Mouse (Mus musculus) MEL (cell line): ENCODE measurements around the gene 4930512M02Rik. TPM values are rescaled to one million over a fixed set of nuclear protein-coding genes. Genes with fewer than 3 reads are reported as not detected.

Experiments
- DNase-seq: peaks from one replicate; pipeline ENCODE4 v3.0.0; 2011; ENCODE audit warnings: low read depth, low spot score
- H3K27ac ChIP-seq: 2 replicates; pipeline ENCODE4 v1.5.1; 2012; ENCODE audit warnings: low read depth, mild to moderate bottlenecking, control low read depth, low read length, moderate library complexity; ENCODE audit not compliant: control insufficient read depth
- H3K27me3 ChIP-seq, 2 experiments: fragments of 150-350 bp in 1 of 2; sonication (generic) in 1 of 2; 2 replicates each; pipeline ENCODE4 v1.6.1; 2012; ENCODE audit warnings: low read length in 2 of 2, mild to moderate bottlenecking in 2 of 2, improper control_type of control experiment in 1 of 2, moderate library complexity in 1 of 2; ENCODE audit not compliant: insufficient read depth in 2 of 2, control insufficient read depth in 1 of 2
- H3K36me3 ChIP-seq, 2 experiments: 2 replicates each; pipeline ENCODE4 v1.6.1; 2012 to 2014; ENCODE audit warnings: low read length in 2 of 2, improper control_type of control experiment in 1 of 2, inconsistent platforms in 1 of 2, mild to moderate bottlenecking in 1 of 2; ENCODE audit not compliant: insufficient read depth in 2 of 2, control insufficient read depth in 1 of 2
- H3K4me1 ChIP-seq, 2 experiments: fragments of 150-350 bp in 1 of 2; sonication (generic) in 1 of 2; 2 replicates each; pipeline ENCODE4 v1.6.1; 2012; ENCODE audit warnings: low read length in 2 of 2, improper control_type of control experiment in 1 of 2, mild to moderate bottlenecking in 1 of 2; ENCODE audit not compliant: insufficient read depth in 2 of 2, control insufficient read depth in 1 of 2
- H3K4me3 ChIP-seq, 2 experiments: fragments of 150-350 bp in 1 of 2; sonication (generic) in 1 of 2; 2 replicates each; pipeline ENCODE4 v1.5.1; 2012; ENCODE audit warnings: low read depth in 2 of 2, low read length in 2 of 2, mild to moderate bottlenecking in 2 of 2, moderate library complexity in 2 of 2, control low read depth in 1 of 2, improper control_type of control experiment in 1 of 2; ENCODE audit not compliant: control insufficient read depth in 1 of 2, insufficient read depth in 1 of 2
- H3K79me2 ChIP-seq: 2 replicates; pipeline ENCODE4 v1.6.1; 2012; ENCODE audit warnings: mild to moderate bottlenecking, low read length, moderate library complexity; ENCODE audit not compliant: control insufficient read depth, poor library complexity, insufficient read depth
- H3K9ac ChIP-seq: 2 replicates; pipeline ENCODE4 v1.6.1; 2012; ENCODE audit warnings: low read depth, mild to moderate bottlenecking, control low read depth, low read length, moderate library complexity; ENCODE audit not compliant: control insufficient read depth, poor library complexity, severe bottlenecking
- H3K9me3 ChIP-seq: fragments of 150-350 bp; sonication (generic); replicated peaks from 2 replicates; pipeline ENCODE4 v1.6.1; 2012; ENCODE audit warnings: mild to moderate bottlenecking, low read length, improper control_type of control experiment, moderate library complexity; ENCODE audit not compliant: insufficient read depth
- CHD1 ChIP-seq: IDR thresholded peaks from 2 replicates; pipeline ENCODE4 v1.6.1; 2012; ENCODE audit warnings: low read depth, mild to moderate bottlenecking, inconsistent platforms, low read length, improper control_type of control experiment
- CHD2 ChIP-seq: IDR thresholded peaks from 2 replicates; pipeline ENCODE4 v1.6.1; 2011; ENCODE audit warnings: low read length, improper control_type of control experiment
- E2F4 ChIP-seq: IDR thresholded peaks from 2 replicates; pipeline ENCODE4 v1.6.1; 2011; ENCODE audit warnings: low read depth, low read length, improper control_type of control experiment, borderline replicate concordance
- ELF1 ChIP-seq: IDR thresholded peaks from 2 replicates; pipeline ENCODE4 v1.6.1; 2014; ENCODE audit warnings: low read depth, mild to moderate bottlenecking, inconsistent platforms, low read length, improper control_type of control experiment, moderate library complexity
- EP300 ChIP-seq, 2 experiments: IDR thresholded peaks; 2 replicates each; pipeline ENCODE4 v1.6.1; 2011; ENCODE audit warnings: improper control_type of control experiment in 2 of 2, low read length in 2 of 2, low read depth in 1 of 2, mild to moderate bottlenecking in 1 of 2
- GABPA ChIP-seq: IDR thresholded peaks from 2 replicates; pipeline ENCODE4 v1.6.1; 2012; ENCODE audit warnings: low read depth, mild to moderate bottlenecking, inconsistent platforms, low read length, improper control_type of control experiment, moderate library complexity
- HCFC1 ChIP-seq: IDR thresholded peaks from 2 replicates; pipeline ENCODE4 v1.6.1; 2012; ENCODE audit warnings: low read depth, mild to moderate bottlenecking, inconsistent platforms, low read length, improper control_type of control experiment, moderate library complexity
- KAT2A ChIP-seq: conservative IDR thresholded peaks from 2 replicates; pipeline ENCODE4 v1.6.1; 2012; ENCODE audit warnings: low read depth, low read length, improper control_type of control experiment, inconsistent platforms
- MAFK ChIP-seq: IDR thresholded peaks from 2 replicates; pipeline ENCODE4 v1.6.1; 2011; ENCODE audit warnings: low read depth, mild to moderate bottlenecking, low read length, improper control_type of control experiment, borderline replicate concordance
- MAX ChIP-seq: IDR thresholded peaks from 2 replicates; pipeline ENCODE4 v1.6.1; 2011; ENCODE audit warnings: low read length, improper control_type of control experiment
- MAZ ChIP-seq: IDR thresholded peaks from 2 replicates; pipeline ENCODE4 v1.6.1; 2012; ENCODE audit warnings: low read depth, mild to moderate bottlenecking, inconsistent platforms, low read length, improper control_type of control experiment
- MEF2A ChIP-seq: IDR thresholded peaks from 2 replicates; pipeline ENCODE4 v1.6.1; 2014; ENCODE audit warnings: low read depth, mild to moderate bottlenecking, inconsistent platforms, low read length, improper control_type of control experiment; ENCODE audit not compliant: poor library complexity, insufficient replicate concordance, severe bottlenecking; ENCODE audit errors: extremely low read depth
- MXI1 ChIP-seq: IDR thresholded peaks from 2 replicates; pipeline ENCODE4 v1.6.1; 2011; ENCODE audit warnings: mild to moderate bottlenecking, low read depth, low read length, improper control_type of control experiment
- MYC ChIP-seq: IDR thresholded peaks from 2 replicates; pipeline ENCODE4 v1.6.1; 2011; ENCODE audit warnings: low read depth, mild to moderate bottlenecking, low read length, improper control_type of control experiment, moderate library complexity
- NELFE ChIP-seq: IDR thresholded peaks from 2 replicates; pipeline ENCODE4 v1.6.1; 2011; ENCODE audit warnings: low read depth, low read length, improper control_type of control experiment
- NRF1 ChIP-seq: IDR thresholded peaks from 2 replicates; pipeline ENCODE4 v1.6.1; 2014; ENCODE audit warnings: low read depth, mild to moderate bottlenecking, inconsistent platforms, low read length, improper control_type of control experiment, moderate library complexity; ENCODE audit not compliant: poor library complexity, insufficient read depth, severe bottlenecking
- POLR2A ChIP-seq, 2 experiments: IDR thresholded peaks; 2 replicates each; pipeline ENCODE4 v1.6.1; 2011 to 2012; ENCODE audit warnings: low read length in 2 of 2, mild to moderate bottlenecking in 2 of 2, control low read depth in 1 of 2, improper control_type of control experiment in 1 of 2, low read depth in 1 of 2, moderate library complexity in 1 of 2; ENCODE audit not compliant: control insufficient read depth in 1 of 2, insufficient read depth in 1 of 2, poor library complexity in 1 of 2
- RAD21 ChIP-seq: IDR thresholded peaks from 2 replicates; pipeline ENCODE4 v1.6.1; 2011; ENCODE audit warnings: mild to moderate bottlenecking, low read depth, low read length, improper control_type of control experiment
- RCOR1 ChIP-seq: IDR thresholded peaks from 2 replicates; pipeline ENCODE4 v1.6.1; 2012; ENCODE audit warnings: low read depth, mild to moderate bottlenecking, inconsistent platforms, low read length, improper control_type of control experiment
- SIN3A ChIP-seq: IDR thresholded peaks from 2 replicates; pipeline ENCODE4 v1.6.1; 2012; ENCODE audit warnings: low read length, improper control_type of control experiment, inconsistent platforms
- TBP ChIP-seq: IDR thresholded peaks from 2 replicates; pipeline ENCODE4 v1.8.0; 2011; ENCODE audit warnings: low read depth, low read length, improper control_type of control experiment
- USF2 ChIP-seq, 2 experiments: IDR thresholded peaks; 2 replicates each; pipeline ENCODE4 v1.6.1; 2011 to 2012; ENCODE audit warnings: improper control_type of control experiment in 2 of 2, low read length in 2 of 2, borderline replicate concordance in 1 of 2, inconsistent platforms in 1 of 2, low read depth in 1 of 2, mild to moderate bottlenecking in 1 of 2; ENCODE audit not compliant: insufficient read depth in 1 of 2
- ZC3H11A ChIP-seq: IDR thresholded peaks from 2 replicates; pipeline ENCODE4 v1.6.1; 2012; ENCODE audit warnings: low read depth, mild to moderate bottlenecking, inconsistent platforms, low read length, improper control_type of control experiment
- ZKSCAN1 ChIP-seq: IDR thresholded peaks from 2 replicates; pipeline ENCODE4 v1.6.1; 2012; ENCODE audit warnings: low read depth, mild to moderate bottlenecking, inconsistent platforms, low read length, improper control_type of control experiment, moderate library complexity
- ZNF384 ChIP-seq: IDR thresholded peaks from 2 replicates; pipeline ENCODE4 v1.6.1; 2012; ENCODE audit warnings: low read depth, mild to moderate bottlenecking, inconsistent platforms, low read length, improper control_type of control experiment
- polyA plus RNA-seq, 2 experiments: library from polyadenylated mRNA; stranded (reverse) in 1 of 2; unstranded in 1 of 2; fragments of >175 nt in 1 of 2; fragments of >200 nt in 1 of 2; gene quantifications; 2 replicates each; pipeline versions ENCODE4 v1.2.1 to v1.2.4; 2012; ENCODE audit warnings: low replicate concordance in 2 of 2, low read depth in 1 of 2; ENCODE audit not compliant: insufficient read length in 2 of 2, insufficient read depth in 1 of 2, missing spikeins in 1 of 2
- total RNA-seq: library from RNA; depleted of rRNA; stranded (reverse); fragments of 300-350 nt; gene quantifications from 2 replicates; pipeline ENCODE4 v1.2.3, GENCODE M21; 2012

Gene 4930512M02Rik
- total and polyA plus RNA-seq, 3 experiments, result not detected

GRCm38 (mm10) chr11:11667922-11668290 is 40.3 kb upstream of the 4930512M02Rik start:
- peaks cover 2 to 5% of the 10 kb centered on the region in 2 experiments for H3K4me1 ChIP-seq
- no peak overlapping the region for H3K9ac ChIP-seq
- no peak for DNase-seq
- H3K27ac ChIP-seq, result no peak overlapping the region
- H3K4me3 ChIP-seq, result no peak overlapping the region
- no peaks in the 10 kb centered on the region for H3K9me3 ChIP-seq
- H3K27me3 ChIP-seq, result no peaks in the 10 kb centered on the region
- no peaks in the 10 kb centered on the region for H3K79me2 ChIP-seq
- TF ChIP-seq ZC3H11A, result no peak
- TF ChIP-seq CHD1, result no peak
- TF ChIP-seq MAFK, result no peak
- TF ChIP-seq TBP, result no peak
- TF ChIP-seq POLR2A (IDR thresholded peaks at IDR 0.05; ENCODE audit: control insufficient read depth in 1 of 2, insufficient read depth in 1 of 2, low read depth in 1 of 2, low read length in 2 of 2, poor library complexity in 1 of 2), result no peak
- TF ChIP-seq ELF1, result no peak
- no peak for TF ChIP-seq MAZ
- TF ChIP-seq RAD21, result no peak
- no peak for TF ChIP-seq ZKSCAN1
- TF ChIP-seq MXI1, result no peak
- no peak for TF ChIP-seq GABPA
- peaks cover 0 to 7% of the 10 kb centered on the region in 2 experiments; a peak in 2 of 4 replicates for H3K36me3 ChIP-seq

GRCm38 (mm10) chr11:11667254-11667921 is 39.8 kb upstream of the 4930512M02Rik start:
- no peak overlapping the region for H3K9ac ChIP-seq
- H3K9me3 ChIP-seq, result no peaks in the 10 kb centered on the region
- H3K79me2 ChIP-seq, result no peaks in the 10 kb centered on the region
- H3K27ac ChIP-seq, result no peak overlapping the region
- H3K4me1 ChIP-seq, result peaks cover 2 to 5% of the 10 kb centered on the region in 2 experiments
- no peak overlapping the region for H3K4me3 ChIP-seq
- H3K36me3 ChIP-seq, result peaks cover 0 to 7% of the 10 kb centered on the region in 2 experiments; a peak in 2 of 4 replicates
- no peaks in the 10 kb centered on the region for H3K27me3 ChIP-seq
- no peak for DNase-seq
- TF ChIP-seq RCOR1, result no peak
- no peak for TF ChIP-seq RAD21
- TF ChIP-seq CHD2, result no peak
- TF ChIP-seq MEF2A, result no peak
- TF ChIP-seq NELFE, result no peak
- no peak for TF ChIP-seq EP300 (IDR thresholded peaks at IDR 0.05; ENCODE audit: low read depth in 1 of 2, low read length in 2 of 2)
- TF ChIP-seq MYC, result no peak
- TF ChIP-seq SIN3A, result no peak
- no peak for TF ChIP-seq USF2 (IDR thresholded peaks at IDR 0.05; ENCODE audit: borderline replicate concordance in 1 of 2, insufficient read depth in 1 of 2, low read depth in 1 of 2, low read length in 2 of 2)
- no peak for TF ChIP-seq MAX
- no peak for TF ChIP-seq ZKSCAN1
- no peak for TF ChIP-seq KAT2A
- TF ChIP-seq ZNF384, result no peak
- TF ChIP-seq NRF1, result no peak
- no peak for TF ChIP-seq ELF1
- TF ChIP-seq HCFC1, result no peak
- TF ChIP-seq E2F4, result no peak
- no peak for TF ChIP-seq ZC3H11A
